Mouse (Mus musculus): ENCODE measurements at regions not wholly inside any gene's neighbourhood (a gene's known extent, or its start where the extent isn't known, plus 50 kb on each side); places are given as distances from the start of the nearest gene placed in this dataset.

DNA sequence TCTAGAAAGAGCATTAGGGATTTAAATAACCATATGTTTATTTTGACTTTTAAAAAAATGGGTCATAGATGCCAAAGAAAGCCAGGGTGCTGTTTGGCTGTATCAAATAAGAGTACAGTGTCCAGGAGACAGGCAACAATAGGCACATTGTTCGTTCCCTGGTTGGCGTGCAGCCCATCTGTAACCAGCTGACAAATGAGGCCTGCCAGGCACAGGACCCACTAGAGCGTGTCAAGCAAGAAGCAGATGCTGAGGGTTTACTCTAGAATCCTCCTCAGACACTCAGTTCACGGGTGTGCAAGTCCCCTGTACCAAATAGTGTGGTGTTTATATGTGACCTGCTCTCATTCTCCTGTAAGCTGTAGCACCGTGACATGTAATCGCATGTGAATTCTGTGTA lies 86.2 kb upstream of the Nck2 start:
- 27% methylated on average over 6 of the region's 6 CpGs for WGBS
- no peak overlapping the region for H3K9ac ChIP-seq (replicated peaks; ENCODE audit: low read length)
- DNase-seq (ENCODE audit: low spot score) = peak; percentile 88
- no peak overlapping the region for H3K4me2 ChIP-seq (ENCODE audit: low read depth, low read length)
- no peak for TF ChIP-seq CTCF (IDR thresholded peaks at IDR 0.05; ENCODE audit: low read depth)
- peaks cover 20% of the 10 kb centered on the region for H3K4me1 ChIP-seq (ENCODE audit: insufficient read depth, low read length)
- no peaks in the 10 kb centered on the region for H3K9me3 ChIP-seq (ENCODE audit: low read length)
- H3K4me3 ChIP-seq (ENCODE audit: low read length) = no peak overlapping the region
- ATAC-seq = peak; percentile 91
- no peaks in the 10 kb centered on the region for H3K36me3 ChIP-seq (ENCODE audit: insufficient read depth, low read length)
- H3K27ac ChIP-seq = no peak overlapping the region
- no peaks in the 10 kb centered on the region for H3K27me3 ChIP-seq (ENCODE audit: insufficient read depth, low read length)

DNA sequence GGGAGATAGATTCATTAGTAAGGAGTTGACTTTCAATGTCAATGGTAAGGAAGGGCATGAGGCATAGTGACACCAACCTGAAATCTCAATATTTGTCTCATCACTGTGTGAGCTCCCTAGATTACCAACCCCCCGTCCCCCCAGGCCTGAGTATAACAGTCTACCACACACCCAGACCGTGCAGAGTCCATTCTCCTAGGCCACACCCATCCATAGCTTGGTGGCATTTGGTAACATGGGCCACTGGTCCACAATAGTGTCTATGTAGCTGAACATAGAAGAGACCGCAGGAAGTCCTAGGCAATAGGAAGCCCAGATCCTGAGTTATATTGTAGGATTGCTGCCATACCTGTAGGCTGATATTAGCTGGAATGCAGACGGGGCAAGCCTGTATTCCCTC lies 84.7 kb upstream of the Nck2 start:
- no peaks in the 10 kb centered on the region for H3K36me3 ChIP-seq (ENCODE audit: insufficient read depth, low read length)
- 85% methylated on average over 4 of the region's 4 CpGs for WGBS
- H3K4me3 ChIP-seq (ENCODE audit: low read length) = no peak overlapping the region
- no peaks in the 10 kb centered on the region for H3K9me3 ChIP-seq (ENCODE audit: low read length)
- no peak overlapping the region for H3K27ac ChIP-seq
- no peak overlapping the region for H3K9ac ChIP-seq (replicated peaks; ENCODE audit: low read length)
- no peak for ATAC-seq
- TF ChIP-seq CTCF (IDR thresholded peaks at IDR 0.05; ENCODE audit: low read depth) = no peak
- H3K27me3 ChIP-seq (ENCODE audit: insufficient read depth, low read length) = no peaks in the 10 kb centered on the region
- no peak overlapping the region for H3K4me2 ChIP-seq (ENCODE audit: low read depth, low read length)
- H3K4me1 ChIP-seq (ENCODE audit: insufficient read depth, low read length) = peaks cover 20% of the 10 kb centered on the region
- no peak for DNase-seq (ENCODE audit: low spot score)

DNA sequence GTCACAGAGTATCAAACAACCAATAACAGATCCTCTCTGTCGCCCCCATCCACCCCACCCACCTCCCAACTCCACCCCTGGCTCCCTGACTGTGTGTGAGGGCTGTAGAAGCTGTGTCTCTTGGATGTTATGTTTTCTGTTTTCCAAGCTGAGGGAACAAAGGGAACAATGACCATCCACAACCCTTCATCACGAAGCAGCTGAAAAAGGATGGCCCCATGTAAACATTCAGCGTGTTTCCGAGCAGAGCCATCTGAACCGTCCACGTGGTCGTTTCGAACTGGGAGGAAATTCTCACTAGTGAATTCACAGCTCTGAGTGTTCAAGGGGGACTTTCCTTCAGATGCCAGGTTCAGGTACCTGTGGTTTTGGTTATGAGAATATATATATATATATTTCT lies 84.1 kb upstream of the Nck2 start:
- Histone ChIP-seq H3K4me1 (ENCODE audit: insufficient read depth, low read length) (peaks cover 20% of the 10 kb centered on the region), H3K9me3 (ENCODE audit: low read length) (no peaks in the 10 kb centered on the region), H3K4me2 (ENCODE audit: low read depth, low read length) (no peak overlapping the region), H3K27me3 (ENCODE audit: insufficient read depth, low read length) (no peaks in the 10 kb centered on the region), H3K9ac (replicated peaks; ENCODE audit: low read length) (no peak overlapping the region), H3K36me3 (ENCODE audit: insufficient read depth, low read length) (no peaks in the 10 kb centered on the region), H3K4me3 (ENCODE audit: low read length) (no peak overlapping the region), H3K27ac (no peak overlapping the region)
- ATAC-seq = no peak
- WGBS = 32% methylated on average over 8 of the region's 8 CpGs
- TF ChIP-seq CTCF (IDR thresholded peaks at IDR 0.05; ENCODE audit: low read depth) = no peak
- no peak for DNase-seq (ENCODE audit: low spot score)

DNA sequence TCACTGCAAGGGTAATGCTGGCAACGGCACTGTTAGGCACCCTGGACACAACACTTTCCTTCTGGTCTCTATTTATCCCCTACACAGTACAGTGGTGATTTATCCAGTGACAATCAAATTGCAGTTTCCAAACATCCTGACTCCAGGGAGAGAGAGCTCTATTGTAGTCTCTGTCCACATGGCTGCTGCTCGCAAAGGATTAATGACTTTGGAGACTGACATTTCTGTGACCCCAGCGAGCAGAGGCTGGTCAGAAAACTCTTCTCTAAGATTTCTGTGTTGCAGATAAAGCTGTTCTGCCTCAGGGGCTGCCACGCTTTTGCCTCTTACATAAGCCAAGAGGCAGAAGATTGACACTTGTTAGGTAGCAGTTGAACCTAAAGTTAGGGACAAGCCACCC lies 83.6 kb upstream of the Nck2 start:
- H3K27me3 ChIP-seq (ENCODE audit: insufficient read depth, low read length) = no peaks in the 10 kb centered on the region
- whole genome bisulfite sequencing = 24% methylated on average over 4 of the region's 4 CpGs

DNA sequence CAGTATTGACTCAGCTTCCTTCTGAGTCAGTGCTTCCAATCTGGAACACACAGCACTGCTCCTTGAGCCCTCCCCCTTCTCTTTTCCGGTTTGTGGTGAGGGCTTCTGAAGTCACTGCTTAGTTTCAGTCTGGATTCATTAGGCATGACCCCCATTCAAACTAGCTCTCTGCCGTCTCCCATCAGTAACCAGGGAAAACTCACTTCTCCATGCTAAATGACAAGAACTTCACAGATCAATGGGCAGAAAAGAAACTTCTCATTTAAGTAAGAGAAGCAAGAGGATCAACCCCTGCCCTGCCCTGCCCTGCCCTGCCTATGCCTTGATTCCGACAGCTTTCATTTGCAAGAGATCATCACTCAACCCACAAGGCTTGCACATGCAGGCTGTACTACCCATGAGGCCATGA lies 82.9 kb upstream of the Nck2 start:
- Histone ChIP-seq H3K27ac (no peak overlapping the region), H3K27me3 (ENCODE audit: insufficient read depth, low read length) (no peaks in the 10 kb centered on the region), H3K4me1 (ENCODE audit: insufficient read depth, low read length) (peaks cover 20% of the 10 kb centered on the region), H3K4me3 (ENCODE audit: low read length) (no peak overlapping the region), H3K9ac (replicated peaks; ENCODE audit: low read length) (no peak overlapping the region), H3K9me3 (ENCODE audit: low read length) (no peaks in the 10 kb centered on the region), H3K4me2 (ENCODE audit: low read depth, low read length) (no peak overlapping the region), H3K36me3 (ENCODE audit: insufficient read depth, low read length) (no peaks in the 10 kb centered on the region)
- DNase-seq (ENCODE audit: low spot score) (no peak), ATAC-seq (peak; percentile 59)
- TF ChIP-seq CTCF (IDR thresholded peaks at IDR 0.05; ENCODE audit: low read depth) = no peak
- WGBS = 14% methylated on average over 3 of the region's 3 CpGs

More for the DNA sequence above, 83.6 kb upstream of the Nck2 start:
- DNase-seq (ENCODE audit: low spot score) (no peak), ATAC-seq (no peak)
- no peaks in the 10 kb centered on the region for H3K36me3 ChIP-seq (ENCODE audit: insufficient read depth, low read length)
- no peak overlapping the region for H3K4me3 ChIP-seq (ENCODE audit: low read length)
- H3K9ac ChIP-seq (replicated peaks; ENCODE audit: low read length) = no peak overlapping the region
- peaks cover 20% of the 10 kb centered on the region for H3K4me1 ChIP-seq (ENCODE audit: insufficient read depth, low read length)
- no peak overlapping the region for H3K4me2 ChIP-seq (ENCODE audit: low read depth, low read length)
- no peak for TF ChIP-seq CTCF (IDR thresholded peaks at IDR 0.05; ENCODE audit: low read depth)
- H3K9me3 ChIP-seq (ENCODE audit: low read length) = no peaks in the 10 kb centered on the region
- H3K27ac ChIP-seq = no peak overlapping the region

DNA sequence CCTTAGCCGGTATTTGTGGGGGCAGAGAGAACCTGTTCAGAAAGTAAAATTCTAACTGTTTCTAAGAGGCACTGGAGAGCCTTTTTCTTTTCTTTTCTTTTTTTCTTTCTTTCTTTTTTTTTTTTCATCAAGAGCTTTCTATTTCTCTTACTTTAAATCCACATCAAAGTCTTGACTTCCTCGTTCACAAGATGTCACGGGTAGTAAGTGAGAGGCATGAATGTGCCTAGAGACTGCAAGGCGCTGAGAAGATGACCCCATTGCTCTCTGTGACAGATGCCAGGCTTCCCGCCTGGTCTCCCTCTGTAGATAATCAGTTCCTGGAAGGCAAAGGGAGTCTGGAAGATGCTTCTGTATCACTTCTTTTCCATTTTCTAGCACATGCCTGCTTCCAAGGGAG lies 82.2 kb upstream of the Nck2 start:
- Histone ChIP-seq H3K4me1 (ENCODE audit: insufficient read depth, low read length) (peaks cover 20% of the 10 kb centered on the region), H3K4me2 (ENCODE audit: low read depth, low read length) (no peak overlapping the region), H3K9me3 (ENCODE audit: low read length) (no peaks in the 10 kb centered on the region), H3K27ac (no peak overlapping the region), H3K4me3 (ENCODE audit: low read length) (no peak overlapping the region), H3K27me3 (ENCODE audit: insufficient read depth, low read length) (no peaks in the 10 kb centered on the region), H3K9ac (replicated peaks; ENCODE audit: low read length) (no peak overlapping the region), H3K36me3 (ENCODE audit: insufficient read depth, low read length) (no peaks in the 10 kb centered on the region)
- 36% methylated on average over 5 of the region's 5 CpGs for WGBS
- DNase-seq (ENCODE audit: low spot score) = no peak
- no peak for ATAC-seq
- no peak for TF ChIP-seq CTCF (IDR thresholded peaks at IDR 0.05; ENCODE audit: low read depth)

DNA sequence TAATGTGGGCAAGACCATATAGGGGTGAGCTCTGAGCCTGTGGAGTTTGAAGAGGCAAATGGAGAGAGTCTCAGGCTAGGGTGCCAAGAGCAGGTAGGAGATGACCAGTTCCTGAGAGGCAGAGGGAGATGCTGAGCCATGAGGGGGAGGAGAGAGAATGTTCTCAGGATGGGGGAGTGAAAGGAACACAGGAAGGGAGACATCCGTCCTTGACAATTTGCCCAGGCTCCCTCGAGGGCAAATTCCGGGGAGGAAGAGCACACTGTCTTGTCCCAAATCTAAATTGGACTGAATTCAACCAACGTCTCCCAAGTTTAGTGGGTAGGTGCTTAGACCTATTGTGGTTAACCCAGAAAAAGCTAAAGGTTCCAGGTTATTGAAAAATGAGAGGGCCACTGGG lies 81.2 kb upstream of the Nck2 start:
- Histone ChIP-seq H3K27me3 (ENCODE audit: insufficient read depth, low read length) (no peaks in the 10 kb centered on the region), H3K4me1 (ENCODE audit: insufficient read depth, low read length) (peaks cover 20% of the 10 kb centered on the region), H3K9me3 (ENCODE audit: low read length) (no peaks in the 10 kb centered on the region), H3K4me3 (ENCODE audit: low read length) (no peak overlapping the region), H3K4me2 (ENCODE audit: low read depth, low read length) (no peak overlapping the region), H3K9ac (replicated peaks; ENCODE audit: low read length) (no peak overlapping the region), H3K36me3 (ENCODE audit: insufficient read depth, low read length) (no peaks in the 10 kb centered on the region), H3K27ac (no peak overlapping the region)
- no peak for DNase-seq (ENCODE audit: low spot score)
- TF ChIP-seq CTCF (IDR thresholded peaks at IDR 0.05; ENCODE audit: low read depth) = no peak
- 76% methylated on average over 4 of the region's 4 CpGs for WGBS
- no peak for ATAC-seq
